Mouse (Mus musculus) heart, postnatal 10 days (tissue): ENCODE results near the gene Gm20388. TPM values are rescaled to one million over a fixed set of nuclear protein-coding genes. Genes with fewer than 3 reads are reported as not detected.
"Not testable (repeated sequence)": the region's sequence is repeated elsewhere in the genome, so short reads cannot be mapped to it uniquely, and the experiment has no call there.

Experiments used
- DNase-seq, 2 experiments: peaks; one replicate each; pipeline ENCODE4 v3.0.0; 2021
- intact Hi-C: fragments of 180-260 bp; cut with DNase I; formaldehyde crosslinking; loops from one replicate; pipeline ENCODE4 v1.15.1; 2025
- total RNA-seq, 2 experiments: library from RNA; stranded (reverse); gene quantifications; 2 replicates each; pipeline ENCODE4 v1.2.3; 2021

The Gm20388 gene
- total RNA-seq, 2 experiments from 2014 or later: 2.0 to 2.2 TPM

GRCm38 (mm10) chr8:121424600-121424999 lies 1514.0 kb downstream of the Gm20388 start:
- peak in 1 of 2 experiments; percentile 38 for DNase-seq
- intact Hi-C loops: no loop called here

- intact Hi-C loops: loop anchor here (5.0 kb wide), 1 partner anchor 81 kb away; no protein-coding TSS in a partner anchor
- peak; percentile 50 to 57 for DNase-seq
Measured at GRCm38 (mm10) chr8:121431499-121431898, 1520.9 kb downstream of the Gm20388 start.

GRCm38 (mm10) chr8:121433466-121433865 lies 1522.8 kb downstream of the Gm20388 start:
- intact Hi-C loops: loop anchor here (5.0 kb wide), 1 partner anchor 79 kb away; no protein-coding TSS in a partner anchor
- DNase-seq: peak; percentile 41 to 49

- peak; percentile 46 to 67 for DNase-seq
- intact Hi-C loops: no loop called here
Measured at GRCm38 (mm10) chr8:121436656-121437055, 1526.0 kb downstream of the Gm20388 start.

GRCm38 (mm10) chr8:121437506-121437905 lies 1526.9 kb downstream of the Gm20388 start:
- DNase-seq: peak; percentile 36 to 38
- intact Hi-C loops: no loop called here

- peak; percentile 59 to 61 for DNase-seq
- intact Hi-C loops: no loop called here
Measured at GRCm38 (mm10) chr8:121438111-121438510, 1527.5 kb downstream of the Gm20388 start.

- intact Hi-C loops: no loop called here
- no peak for DNase-seq
Measured at GRCm38 (mm10) chr8:121439351-121439750, 1528.7 kb downstream of the Gm20388 start.

GRCm38 (mm10) chr8:121443361-121443760 lies 1532.7 kb downstream of the Gm20388 start:
- intact Hi-C loops: no loop called here
- DNase-seq: no peak

- DNase-seq, intact Hi-C loops: not testable (repeated sequence)
Measured at GRCm38 (mm10) chr8:121444521-121444920, 1533.9 kb downstream of the Gm20388 start.

- intact Hi-C loops: no loop called here
- DNase-seq: no peak
Measured at GRCm38 (mm10) chr8:121445027-121445471, 1534.4 kb downstream of the Gm20388 start.

GRCm38 (mm10) chr8:121446133-121446532 lies 1535.5 kb downstream of the Gm20388 start:
- no peak for DNase-seq
- intact Hi-C loops: no loop called here

GRCm38 (mm10) chr8:121446862-121447261 lies 1536.2 kb downstream of the Gm20388 start:
- DNase-seq: no peak
- intact Hi-C loops: no loop called here

- DNase-seq: no peak
- intact Hi-C loops: no loop called here
Measured at GRCm38 (mm10) chr8:121450211-121450610, 1539.6 kb downstream of the Gm20388 start.

GRCm38 (mm10) chr8:121451404-121452076 lies 1540.9 kb downstream of the Gm20388 start:
- peak; percentile 79 to 82 for DNase-seq
- intact Hi-C loops: no loop called here

- intact Hi-C loops: no loop called here
- no peak for DNase-seq
Measured at GRCm38 (mm10) chr8:121454737-121455136, 1544.1 kb downstream of the Gm20388 start.

- intact Hi-C loops: no loop called here
- DNase-seq: no peak
Measured at GRCm38 (mm10) chr8:121461192-121461591, 1550.6 kb downstream of the Gm20388 start.

- DNase-seq: peak in 1 of 2 experiments; percentile 44
- intact Hi-C loops: no loop called here
Measured at GRCm38 (mm10) chr8:121462092-121462491, 1551.5 kb downstream of the Gm20388 start.

GRCm38 (mm10) chr8:121468083-121469071 lies 1557.7 kb downstream of the Gm20388 start:
- no peak for DNase-seq

GRCm38 (mm10) chr8:121474161-121474897 lies 1563.7 kb downstream of the Gm20388 start:
- intact Hi-C loops: no loop called here

More at GRCm38 (mm10) chr8:121468083-121469071, 1557.7 kb downstream of the Gm20388 start:
- intact Hi-C loops: no loop called here

GRCm38 (mm10) chr8:121474898-121475284 lies 1564.2 kb downstream of the Gm20388 start:
- intact Hi-C loops: no loop called here
- DNase-seq: no peak

More at GRCm38 (mm10) chr8:121474161-121474897, 1563.7 kb downstream of the Gm20388 start:
- no peak for DNase-seq
